Mouse (Mus musculus): Measurements from ENCODE around the gene Cebpzos.

Gene Cebpzos

DNA sequence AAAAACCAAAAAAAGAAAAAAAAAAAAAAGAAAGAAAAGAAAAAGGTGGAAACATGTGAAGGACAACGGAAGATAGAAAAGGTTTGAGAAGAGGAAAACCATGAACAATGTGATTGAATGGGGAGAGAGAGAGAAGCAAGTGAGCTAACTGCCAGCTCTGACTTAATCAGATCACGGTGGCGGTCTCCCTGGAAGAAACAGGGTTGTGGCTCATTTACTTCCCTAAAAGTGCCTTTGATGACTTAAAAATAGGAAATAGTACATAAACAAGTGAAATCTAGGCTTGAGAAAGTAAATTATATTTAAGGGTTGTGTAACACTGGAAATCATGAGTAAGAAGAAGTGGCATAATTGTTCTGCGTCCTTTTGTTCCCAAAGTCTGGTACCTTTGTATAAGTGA, 22.6 kb downstream of the Cebpzos start:
- DNase-seq (ENCODE audit: low spot score in 2 of 2): no peak

DNA sequence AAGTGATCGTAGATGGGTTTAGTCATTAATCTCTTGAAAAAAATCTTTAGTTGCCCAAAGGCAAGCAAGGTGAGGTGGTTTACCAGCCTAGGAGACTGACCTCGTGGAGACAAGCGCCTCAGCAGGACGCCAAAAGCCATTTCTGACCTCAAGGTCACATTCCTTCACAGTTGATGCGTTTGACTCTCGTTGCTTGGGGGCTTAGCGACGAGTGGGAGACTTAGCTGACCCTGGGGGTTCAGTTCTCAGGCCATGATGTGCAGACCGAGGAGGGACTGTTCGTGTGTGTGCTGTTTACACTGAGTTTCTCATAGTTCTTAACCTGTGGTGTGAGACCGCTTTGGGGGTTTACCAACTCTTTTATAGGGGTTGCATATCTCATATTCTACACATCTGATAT, 26.3 kb downstream of the Cebpzos start:
- DNase-seq (ENCODE audit: low spot score in 2 of 2): no peak

DNA sequence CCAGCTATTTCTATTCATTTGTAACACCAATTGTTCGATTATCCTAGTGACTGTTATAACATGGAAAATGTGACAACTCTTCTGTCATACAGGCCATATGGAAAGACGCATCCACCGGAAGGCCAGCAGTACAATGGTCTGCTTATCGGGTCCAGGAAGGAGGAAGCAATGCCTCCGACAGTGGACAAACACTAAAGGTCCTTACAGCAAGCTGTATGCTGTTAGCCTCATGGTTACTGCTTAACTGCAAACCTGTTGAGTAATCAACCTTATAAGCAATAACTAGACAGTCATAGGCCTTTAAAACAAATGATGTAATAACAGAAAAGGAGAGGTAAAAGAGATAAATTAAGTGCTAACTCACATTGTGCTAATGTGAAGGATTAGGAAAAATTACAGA, 34.9 kb downstream of the Cebpzos start:
- no peak for DNase-seq (ENCODE audit: low spot score in 2 of 2)

DNA sequence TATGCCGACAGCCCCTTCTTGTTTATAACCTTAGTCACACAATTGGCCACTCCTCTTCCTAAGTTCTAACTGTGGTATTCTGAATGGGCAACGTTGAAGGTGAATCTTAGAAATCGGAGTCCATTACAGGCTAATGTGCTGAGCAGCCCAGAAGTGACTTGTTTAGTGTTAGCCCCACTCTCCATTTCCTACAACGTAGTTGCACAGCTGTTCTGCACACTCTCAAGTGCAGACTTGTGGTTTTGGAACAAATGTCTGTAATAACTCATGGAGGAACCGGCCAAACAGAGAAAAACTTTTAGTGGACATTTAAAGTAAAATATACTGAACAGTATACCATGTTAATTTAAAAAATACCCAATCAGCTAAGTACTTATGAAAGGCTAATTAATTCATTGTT, 35.8 kb downstream of the Cebpzos start:
- no peak for DNase-seq (ENCODE audit: low spot score in 2 of 2)

DNA sequence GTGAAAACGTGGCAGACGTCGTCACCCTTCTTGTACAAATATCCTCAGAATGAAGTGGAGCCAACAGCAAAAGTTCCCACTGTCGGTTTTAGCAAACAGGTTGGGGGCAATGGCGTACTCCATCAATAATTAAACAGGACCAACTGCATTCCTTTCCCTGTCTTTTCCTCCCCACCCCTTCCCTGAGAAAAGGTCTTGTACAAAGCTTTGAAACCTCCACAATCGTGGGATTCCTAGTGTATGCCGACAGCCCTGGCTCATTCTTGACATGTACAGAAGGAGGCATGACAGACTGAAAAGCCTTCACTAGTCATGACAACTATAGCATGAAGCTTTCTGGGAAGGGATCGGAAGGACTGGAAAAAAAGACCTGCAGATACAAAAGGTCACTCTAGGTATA, 36.9 kb downstream of the Cebpzos start:
- no peak for DNase-seq (ENCODE audit: low spot score in 2 of 2)

DNA sequence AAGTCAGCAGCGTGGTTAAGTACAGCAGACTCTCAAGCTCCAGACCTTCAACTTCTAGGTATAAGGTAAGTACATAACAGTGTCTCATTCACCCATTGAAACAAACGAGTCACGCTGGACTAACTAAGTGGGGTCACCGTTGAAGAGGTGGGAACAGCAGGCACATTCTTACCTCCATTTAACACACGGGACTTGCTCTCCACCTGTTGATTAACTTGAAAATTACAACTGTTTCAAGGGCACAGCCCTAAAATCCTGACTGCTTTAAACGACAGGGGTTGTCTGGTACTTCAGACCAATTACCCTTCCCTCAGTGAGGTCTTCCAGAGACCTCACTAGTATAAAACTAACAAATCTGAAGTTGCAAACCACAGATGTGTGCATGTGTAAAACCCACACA, 43.2 kb downstream of the Cebpzos start:
- no peak for DNase-seq (ENCODE audit: low spot score in 2 of 2)

DNA sequence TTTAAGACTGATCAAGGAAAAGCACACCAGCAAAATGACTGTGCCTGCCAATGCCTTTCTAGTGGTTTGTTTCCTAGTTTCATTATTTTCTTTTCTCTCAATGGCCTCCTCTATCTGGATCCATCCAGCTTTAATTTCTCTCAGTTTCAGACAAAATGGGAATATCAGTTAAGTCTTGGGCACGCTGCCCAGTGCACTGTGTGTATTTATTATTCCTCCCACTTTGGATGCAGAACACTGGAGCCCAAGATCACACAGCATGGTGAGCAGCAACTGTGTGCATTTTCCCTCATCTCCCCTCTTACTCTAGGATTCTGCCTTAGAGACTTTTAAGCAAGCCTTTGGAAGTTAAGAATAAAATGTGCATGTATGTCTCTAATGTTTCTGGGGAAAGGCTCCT, 48.1 kb downstream of the Cebpzos start:
- DNase-seq (ENCODE audit: low spot score in 2 of 2): no peak

DNA sequence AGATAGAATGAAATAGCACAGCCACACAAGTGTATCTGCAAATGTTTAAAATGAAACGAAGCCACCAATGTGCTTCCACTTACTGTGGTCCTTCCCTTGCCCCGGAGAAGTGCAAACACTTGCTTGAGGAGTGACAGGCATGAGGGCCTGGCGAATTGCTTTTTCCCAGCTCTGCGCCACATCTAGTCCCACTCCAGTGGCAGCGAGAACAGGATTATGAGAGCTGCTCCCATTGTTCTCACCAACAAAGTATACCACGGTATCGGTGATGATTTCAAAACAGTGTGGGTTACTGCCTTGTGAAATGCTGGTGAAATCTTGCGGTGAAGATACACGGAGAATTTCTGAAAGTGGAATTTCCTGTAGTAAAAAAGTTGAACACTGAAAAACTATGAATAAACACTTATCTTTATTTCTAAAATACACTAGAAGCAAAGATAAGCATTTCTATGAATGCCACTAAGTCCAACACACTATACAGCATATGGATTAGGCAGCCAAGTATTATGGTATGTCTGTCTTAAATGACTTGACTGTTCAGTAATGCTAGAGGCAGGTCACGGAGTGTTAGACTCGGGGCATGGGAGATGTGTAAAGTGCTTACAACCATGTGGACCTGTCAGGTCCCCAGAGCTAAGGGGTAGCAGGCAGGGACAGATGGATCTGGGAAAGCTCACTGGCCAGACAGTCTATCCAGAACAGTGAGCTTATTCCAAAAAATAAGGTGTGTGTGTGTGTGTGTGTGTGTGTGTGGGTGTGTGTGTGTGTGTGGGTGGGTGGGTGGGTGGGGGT, 50.0 kb downstream of the Cebpzos start:
- no peak for DNase-seq (ENCODE audit: low spot score in 2 of 2)

DNA sequence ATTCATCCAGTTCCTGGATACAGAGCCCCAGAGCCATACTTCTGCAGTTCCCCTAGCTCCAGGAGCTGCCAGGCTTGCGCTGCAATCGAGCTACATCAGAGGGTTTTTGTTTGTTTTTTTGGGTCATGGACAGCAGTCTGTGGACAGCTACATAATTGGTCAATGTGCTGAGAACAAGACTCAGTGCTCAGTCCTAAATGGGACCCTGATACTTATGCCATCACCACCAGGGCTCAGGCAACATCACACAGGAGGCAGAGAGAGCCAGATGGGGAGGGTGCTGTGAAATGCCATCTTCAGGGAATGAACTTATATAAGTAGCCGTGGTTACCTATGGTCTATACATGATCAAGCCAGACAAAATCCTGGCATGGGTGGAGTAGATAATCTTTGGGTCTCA, 52.2 kb downstream of the Cebpzos start:
- no peak for DNase-seq (ENCODE audit: low spot score in 2 of 2)
